Mouse (Mus musculus): Measurements from ENCODE around the gene Trappc1. TPM values are rescaled to one million over a fixed set of nuclear protein-coding genes. Genes with fewer than 3 reads are reported as not detected.

Gene Trappc1
- total and polyA plus RNA-seq, 3 experiments, result 85.4 to 124 (median 102) TPM

- Histone ChIP-seq H3K4me3 (replicated peaks in 1 of 3; ENCODE audit: low read depth in 2 of 3, low read length in 2 of 3, poor library complexity in 1 of 3) (peak overlapping the region; percentile 76 to 84 (median 78)), H3K36me3 (replicated peaks in 1 of 2; ENCODE audit: control insufficient read depth in 1 of 2, insufficient read depth in 1 of 2, low read length in 1 of 2) (peaks cover 5 to 39% of the 10 kb centered on the region in 2 experiments), H3K9ac (ENCODE audit: insufficient read depth, low read depth) (peak overlapping the region; percentile 100), H3K9me3 (replicated peaks; ENCODE audit: low read length) (no peaks in the 10 kb centered on the region), H3K27me3 (replicated peaks) (no peaks in the 10 kb centered on the region), H3K79me2 (replicated peaks; ENCODE audit: control insufficient read depth, extremely low read depth, insufficient read depth, poor library complexity, severe bottlenecking) (peaks cover 3% of the 10 kb centered on the region; the same call in 1 of the 2 replicates), H3K4me2 (ENCODE audit: insufficient read depth, low read depth, poor library complexity, severe bottlenecking) (peak overlapping the region; percentile 96), H3K4me1 (ENCODE audit: control insufficient read depth in 1 of 2, insufficient read depth in 2 of 2) (peaks cover 7 to 43% of the 10 kb centered on the region in 2 experiments), H3K27ac (ENCODE audit: insufficient read depth, low read depth) (peak overlapping the region; percentile 16; the same call in 1 of the 2 replicates)
- TF ChIP-seq ETS1 (conservative IDR thresholded peaks at IDR 0.05; ENCODE audit: low read depth, low read length), result peak; percentile 24; the same call in 1 of the 2 replicates
- peak; percentile 95 for TF ChIP-seq CHD2 (IDR thresholded peaks at IDR 0.05; ENCODE audit: low read length)
- no peak for TF ChIP-seq RCOR1 (conservative IDR thresholded peaks at IDR 0.05; ENCODE audit: low read depth, low read length)
- TF ChIP-seq IRF4 (IDR thresholded peaks at IDR 0.05; ENCODE audit: low read depth, low read length), result no peak
- no peak for TF ChIP-seq UBTF (IDR thresholded peaks at IDR 0.05; ENCODE audit: low read depth, low read length)
- no peak for TF ChIP-seq ZKSCAN1 (IDR thresholded peaks at IDR 0.05; ENCODE audit: borderline replicate concordance, low read depth, low read length)
- TF ChIP-seq NELFE (IDR thresholded peaks at IDR 0.05; ENCODE audit: low read depth, low read length), result no peak
- TF ChIP-seq GABPA (IDR thresholded peaks at IDR 0.05; ENCODE audit: insufficient replicate concordance, low read depth, low read length), result no peak
- TF ChIP-seq MAX (IDR thresholded peaks at IDR 0.05; ENCODE audit: low read length), result no peak
- TF ChIP-seq ZNF384 (IDR thresholded peaks at IDR 0.05; ENCODE audit: low read depth, low read length), result no peak
- no peak; the same call in 1 of the 2 replicates for TF ChIP-seq CHD1 (IDR thresholded peaks at IDR 0.05; ENCODE audit: low read depth, low read length)
- peak; percentile 41; the same call in 1 of the 2 replicates for TF ChIP-seq TBP (conservative IDR thresholded peaks at IDR 0.05; ENCODE audit: low read depth, low read length)
- TF ChIP-seq EP300 (IDR thresholded peaks at IDR 0.05; ENCODE audit: low read length), result no peak
- TF ChIP-seq PAX5 (IDR thresholded peaks at IDR 0.05; ENCODE audit: low read length), result no peak
- peak; percentile 69; the same call in 1 of the 2 replicates for TF ChIP-seq SIN3A (IDR thresholded peaks at IDR 0.05; ENCODE audit: low read length)
- no peak for TF ChIP-seq CTCF (conservative IDR thresholded peaks at IDR 0.05 in 1 of 2, IDR thresholded peaks at IDR 0.05 in 1 of 2; ENCODE audit: low read depth in 2 of 2, low read length in 2 of 2)
- 0 out of 2 replicates have a peak, but pooled peaks have one; percentile 8 for TF ChIP-seq MEF2A (IDR thresholded peaks at IDR 0.05; ENCODE audit: borderline replicate concordance, low read depth, low read length)
- TF ChIP-seq POLR2AphosphoS2 (IDR thresholded peaks at IDR 0.05; ENCODE audit: low read depth, low read length), result no peak
- no peak; the same call in 1 of the 2 replicates for TF ChIP-seq ELF1 (IDR thresholded peaks at IDR 0.05; ENCODE audit: low read depth, low read length)
- no peak for TF ChIP-seq SMC3 (IDR thresholded peaks at IDR 0.05; ENCODE audit: low read depth, low read length)
- 0 out of 2 replicates have a peak, but pooled peaks have one; percentile 21 for TF ChIP-seq MAZ (IDR thresholded peaks at IDR 0.05; ENCODE audit: low read depth, low read length)
- no peak; the same call in 1 of the 2 replicates for TF ChIP-seq BHLHE40 (IDR thresholded peaks at IDR 0.05; ENCODE audit: low read depth, low read length)
- no peak for TF ChIP-seq MAFK (IDR thresholded peaks at IDR 0.05; ENCODE audit: insufficient replicate concordance, low read length)
- TF ChIP-seq NRF1 (IDR thresholded peaks at IDR 0.05; ENCODE audit: low read depth, low read length), result no peak
- TF ChIP-seq MXI1 (IDR thresholded peaks at IDR 0.05; ENCODE audit: low read depth, low read length), result peak; percentile 20; the same call in 1 of the 2 replicates
- TF ChIP-seq KAT2A (IDR thresholded peaks at IDR 0.05; ENCODE audit: insufficient replicate concordance, low read length), result no peak
- TF ChIP-seq RAD21 (IDR thresholded peaks at IDR 0.05; ENCODE audit: low read depth, low read length), result no peak
- TF ChIP-seq USF1 (IDR thresholded peaks at IDR 0.05; ENCODE audit: low read depth, low read length), result no peak
- TF ChIP-seq USF2 (conservative IDR thresholded peaks at IDR 0.05; ENCODE audit: low read depth, low read length), result no peak
- TF ChIP-seq ZC3H11A (IDR thresholded peaks at IDR 0.05; ENCODE audit: low read depth, low read length), result no peak
- TF ChIP-seq MYC (IDR thresholded peaks at IDR 0.05; ENCODE audit: low read depth, low read length), result no peak
- TF ChIP-seq JUND (conservative IDR thresholded peaks at IDR 0.05; ENCODE audit: low read depth, low read length), result no peak
- no peak for TF ChIP-seq TCF12 (IDR thresholded peaks at IDR 0.05; ENCODE audit: low read depth, low read length)
- TF ChIP-seq E2F4 (IDR thresholded peaks at IDR 0.05; ENCODE audit: insufficient replicate concordance, low read depth, low read length), result no peak
- TF ChIP-seq HCFC1 (IDR thresholded peaks at IDR 0.05; ENCODE audit: low read depth, low read length), result no peak; the same call in 1 of the 2 replicates
- no peak; the same call in none of the 2 replicates for TF ChIP-seq POLR2A (IDR thresholded peaks at IDR 0.05; ENCODE audit: low read depth, low read length)
- no peak for TF ChIP-seq ZMIZ1 (IDR thresholded peaks at IDR 0.05; ENCODE audit: low read depth, low read length)
- no peak for TF ChIP-seq JUN (IDR thresholded peaks at IDR 0.05; ENCODE audit: insufficient read depth, low read depth, low read length)
- DNase-seq (ENCODE audit: extremely low read depth), result no peak
- dilution Hi-C loops (cut with MboI; ENCODE audit: extremely low pct_ligation_motif_present, extremely low pct_unique_long_range_greater_than_20kb, low sequenced_read_pairs), result no loop called here
- in situ Hi-C loops (cut with MboI; ENCODE audit: low pct_ligation_motif_present, low pct_unique_long_range_greater_than_20kb, low sequenced_read_pairs), result loop anchor here (5.0 kb wide), 2 partner anchors 35 to 100 kb away; no protein-coding TSS in a partner anchor
These were observed 43.3 kb downstream of the Trappc1 start for GRCm38 (mm10) chr11:69366855-69367615.

Measured in CH12.LX (cell line).